Mouse (Mus musculus) left cerebral cortex, postnatal 14 days (tissue): Measurements from ENCODE around the gene Rpl23a. TPM values are rescaled to one million over a fixed set of nuclear protein-coding genes. Genes with fewer than 3 reads are reported as not detected.

Experiments
- DNase-seq, 2 experiments: peaks; one replicate each; pipeline ENCODE4 v3.0.0; 2021 to 2022; ENCODE audit warnings: low spot score in 2 of 2, mixed read lengths in 1 of 2
- intact Hi-C: fragments of 180-260 bp; cut with DNase I; formaldehyde crosslinking; loops from one replicate; pipeline ENCODE4 v1.15.1; 2025
- long read RNA-seq, 2 experiments: library from polyadenylated mRNA; stranded (forward); transcript quantifications; one replicate each; pipeline ENCODE4 v2.0.0; 2021
- total RNA-seq, 2 experiments: library from RNA; stranded (reverse); gene quantifications; 2 replicates each; pipeline ENCODE4 v1.2.3; 2021

The Rpl23a gene
- total RNA-seq, result 100 to 1,000 TPM; 643 to 660 TPM
- long read RNA-seq, experiment 1, transcript Rpl23a-202 (4 exons, 588 nt), result minor isoform, 5 of 77 reads
- long read RNA-seq, experiment 1, transcript Rpl23a-201 (5 exons, 560 nt), result major isoform, 71 of 77 reads
- long read RNA-seq, experiment 1, partial matches to known transcripts, result 0 of 77 reads
- long read RNA-seq, experiment 1, other reads (novel, unspliced or antisense), result 1 of 77 reads
- long read RNA-seq, experiment 2, transcript Rpl23a-201 (5 exons, 560 nt), result major isoform, 61 of 66 reads
- long read RNA-seq, experiment 2, partial matches to known transcripts, result 1 of 66 reads
- long read RNA-seq, experiment 2, other reads (novel, unspliced or antisense), result 0 of 66 reads

DNA sequence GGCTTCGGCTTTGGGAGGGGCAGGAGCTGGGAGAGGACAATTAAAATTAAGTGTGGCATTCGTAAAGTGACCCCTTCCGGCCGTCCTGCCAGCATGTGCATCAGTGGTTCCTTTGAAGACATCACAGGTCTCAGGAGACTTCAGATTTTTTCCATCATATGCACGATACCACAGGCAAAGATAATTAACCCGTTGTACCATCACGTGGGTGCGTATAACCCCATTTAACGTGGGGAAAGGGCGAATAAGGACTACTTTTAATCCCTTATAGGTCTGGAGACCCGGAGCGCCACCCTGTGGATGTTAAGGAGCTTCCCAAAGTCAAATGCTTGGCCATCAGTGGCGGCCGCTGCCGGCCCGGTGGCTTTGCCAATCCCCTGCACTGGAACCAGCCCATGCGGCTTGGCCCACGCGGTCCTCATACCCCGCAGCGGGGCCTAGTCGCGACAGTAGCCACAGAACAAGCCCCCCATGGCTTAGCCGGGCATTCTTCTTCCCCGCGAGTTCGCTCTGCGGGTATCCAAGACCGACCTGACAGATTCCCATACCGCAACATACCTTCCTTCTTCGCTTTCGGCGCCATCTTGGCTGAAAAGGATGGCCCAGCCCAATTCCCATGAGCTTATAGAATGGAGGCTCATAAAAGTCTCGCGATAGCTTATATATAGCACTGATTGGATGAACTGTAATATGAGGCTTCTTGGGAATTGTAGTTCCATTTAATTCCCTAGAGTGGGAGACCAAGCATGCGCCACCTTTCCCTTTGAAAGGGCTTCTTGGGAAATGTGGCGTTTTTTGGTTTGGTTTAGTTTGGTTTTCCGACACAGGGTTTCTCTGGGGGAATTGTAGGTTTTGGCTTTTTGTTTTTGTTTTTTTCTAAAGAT is at the start of gene Rpl23a:
Gene Rpl23a (minus strand): TSS at position 624 of the 884 bp plus-strand sequence.
- intact Hi-C loops, result no loop called here

DNA sequence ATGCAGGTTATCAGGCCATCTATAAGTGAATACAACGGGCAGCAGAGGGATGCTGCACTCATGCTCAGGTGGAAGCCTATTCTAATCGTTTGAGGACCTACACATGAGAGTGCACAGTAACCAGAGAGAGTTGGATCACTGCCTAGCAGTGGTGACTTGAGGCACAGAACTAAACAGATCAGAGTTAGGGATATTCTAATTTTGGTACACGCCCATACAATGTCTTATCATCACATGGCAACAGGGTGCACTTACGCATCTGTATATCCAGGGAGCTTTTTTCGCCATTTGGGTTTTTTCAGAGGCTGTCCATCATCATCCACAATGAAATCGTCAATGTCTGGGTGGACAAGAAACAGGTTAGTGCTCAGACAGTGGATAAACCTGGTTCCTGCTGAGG is 48.1 kb upstream of the Rpl23a start:
- intact Hi-C loops, result loop anchor here (5.0 kb wide), 1 partner anchor 51 kb away; no protein-coding TSS in a partner anchor
- no peak for DNase-seq

More for the DNA sequence above, at the start of gene Rpl23a:
- DNase-seq, result peak; percentile 86 to 94

DNA sequence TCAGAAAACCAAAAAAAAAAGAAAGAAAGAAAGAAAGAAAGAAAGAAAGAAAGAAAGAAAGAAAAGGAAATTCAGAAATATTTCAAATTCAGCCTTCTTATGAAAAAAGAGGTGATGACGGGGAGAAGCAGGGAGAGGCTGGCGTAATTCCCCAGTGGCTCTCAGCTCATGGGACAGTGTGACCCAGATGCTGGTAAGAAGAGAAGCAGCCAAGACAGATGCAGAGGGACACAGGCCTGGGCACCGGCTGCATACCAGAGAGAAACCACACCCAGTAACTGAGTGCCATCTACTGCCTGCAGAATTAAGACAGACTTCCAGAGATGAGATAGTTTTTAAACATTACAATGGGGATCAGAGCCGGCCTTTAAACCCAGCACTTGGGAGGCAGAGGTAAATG is 40.2 kb upstream of the Rpl23a start:
- intact Hi-C loops, result loop anchor here (5.0 kb wide), 1 partner anchor 54 kb away; no protein-coding TSS in a partner anchor
- no peak for DNase-seq

- DNase-seq, result peak in 1 of 2 experiments; percentile 55
- intact Hi-C loops, result no loop called here
Measured at GRCm38 (mm10) chr11:78215709-78216317, 32.4 kb upstream of the Rpl23a start.

DNA sequence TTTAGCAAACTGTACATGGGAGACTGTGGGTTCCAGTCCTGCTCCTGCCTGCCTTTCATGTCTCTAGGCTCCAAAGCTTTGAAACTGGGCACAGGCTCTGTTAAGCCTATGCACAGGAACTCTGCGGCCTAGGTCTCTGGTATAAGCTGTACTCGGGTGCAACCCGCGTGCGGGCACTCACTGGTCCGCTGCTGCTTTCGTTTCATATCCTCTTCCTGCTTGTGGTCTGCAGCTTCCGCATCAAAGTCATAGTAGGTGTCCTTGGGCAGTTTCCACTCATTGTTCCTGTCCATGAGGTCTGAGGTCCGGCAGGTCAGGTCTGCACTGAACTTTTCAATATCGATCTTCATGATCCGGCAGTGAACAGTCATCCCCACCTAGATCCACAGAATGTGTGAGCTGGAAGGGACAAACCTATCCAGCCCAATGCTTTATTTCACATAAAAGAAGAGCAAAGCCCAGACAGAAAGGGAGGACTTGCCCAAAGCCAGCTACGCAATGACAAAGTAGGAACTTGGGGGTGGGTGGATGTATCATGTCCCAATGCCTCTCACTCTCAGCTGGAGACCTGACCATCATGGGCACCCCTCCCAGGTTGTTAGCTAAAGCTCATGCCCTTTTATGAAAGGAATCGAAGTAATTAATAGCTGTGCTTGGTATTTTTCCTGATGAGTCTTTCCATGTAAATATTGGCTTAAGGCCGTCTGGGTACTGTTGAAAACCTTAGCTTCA is 29.9 kb upstream of the Rpl23a start:
- no peak for DNase-seq
- intact Hi-C loops, result loop anchor here (5.0 kb wide), 1 partner anchor 69 kb away; no protein-coding TSS in a partner anchor

DNA sequence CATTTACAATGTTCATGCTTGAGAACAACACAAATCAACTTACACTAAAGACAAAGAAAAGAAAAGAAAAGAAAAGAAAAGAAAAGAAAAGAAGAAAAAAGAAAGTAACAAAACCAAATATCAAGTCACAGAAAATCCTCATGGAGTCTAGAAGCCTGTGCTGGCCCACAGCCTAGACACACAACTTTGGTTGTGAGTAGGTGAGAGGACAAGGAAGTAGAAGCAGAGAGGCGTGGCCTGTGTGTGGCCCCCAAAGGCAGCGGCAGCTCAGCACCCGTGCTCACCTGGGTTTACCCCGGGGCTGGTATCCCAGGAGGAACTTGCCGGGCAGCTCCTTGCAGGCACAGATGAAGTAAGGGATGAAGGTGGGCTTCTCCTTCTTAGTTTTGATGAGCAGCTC is 28.1 kb upstream of the Rpl23a start:
- intact Hi-C loops, result loop anchor here (5.0 kb wide), 1 partner anchor 71 kb away; no protein-coding TSS in a partner anchor
- no peak for DNase-seq

- intact Hi-C loops, result loop anchor here (5.0 kb wide), 1 partner anchor 72 kb away; no protein-coding TSS in a partner anchor
- DNase-seq, result no peak
Measured at GRCm38 (mm10) chr11:78210615-78211014, 27.2 kb upstream of the Rpl23a start.

DNA sequence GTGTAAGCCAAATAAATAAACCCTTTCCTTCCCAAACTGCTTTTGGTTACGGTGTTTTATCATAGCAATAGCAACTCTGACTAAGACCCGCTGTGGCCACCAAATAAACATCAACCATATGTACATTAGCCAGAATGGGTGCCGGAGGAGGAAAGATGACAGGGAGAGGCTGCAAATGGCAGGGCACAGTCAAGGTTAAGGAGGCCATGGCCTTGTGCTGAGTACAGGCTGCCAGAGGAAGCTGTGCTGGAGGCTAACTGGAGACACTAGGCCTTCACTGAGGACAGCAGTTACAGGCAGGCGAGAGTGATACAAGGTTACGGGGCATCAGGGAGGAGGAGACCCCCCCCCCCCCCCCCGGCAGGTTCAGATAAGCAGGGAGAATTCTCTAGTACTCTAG is 26.5 kb upstream of the Rpl23a start:
- no peak for DNase-seq
- intact Hi-C loops, result loop anchor here (5.0 kb wide), 1 partner anchor 72 kb away; no protein-coding TSS in a partner anchor

DNA sequence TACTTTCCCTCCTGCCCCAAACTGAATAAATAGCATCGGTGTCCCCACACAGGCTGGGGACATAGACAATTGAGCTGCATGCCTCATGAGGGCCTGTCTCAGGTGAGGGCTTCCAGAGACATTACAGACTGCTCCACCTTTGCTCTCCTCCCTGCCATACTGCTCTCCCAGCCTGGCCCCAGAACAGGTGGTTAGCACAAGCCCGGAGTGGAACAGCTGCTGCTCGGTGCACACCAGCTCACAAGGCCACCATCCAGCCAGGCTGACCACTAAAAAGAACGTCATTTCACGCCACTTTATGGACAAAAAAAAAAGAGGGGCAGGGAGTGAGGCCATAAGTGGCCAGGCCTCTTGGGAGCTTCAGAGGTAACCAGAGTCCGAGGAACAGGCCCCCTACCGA is 23.8 kb upstream of the Rpl23a start:
- no peak for DNase-seq
- intact Hi-C loops, result no loop called here

DNA sequence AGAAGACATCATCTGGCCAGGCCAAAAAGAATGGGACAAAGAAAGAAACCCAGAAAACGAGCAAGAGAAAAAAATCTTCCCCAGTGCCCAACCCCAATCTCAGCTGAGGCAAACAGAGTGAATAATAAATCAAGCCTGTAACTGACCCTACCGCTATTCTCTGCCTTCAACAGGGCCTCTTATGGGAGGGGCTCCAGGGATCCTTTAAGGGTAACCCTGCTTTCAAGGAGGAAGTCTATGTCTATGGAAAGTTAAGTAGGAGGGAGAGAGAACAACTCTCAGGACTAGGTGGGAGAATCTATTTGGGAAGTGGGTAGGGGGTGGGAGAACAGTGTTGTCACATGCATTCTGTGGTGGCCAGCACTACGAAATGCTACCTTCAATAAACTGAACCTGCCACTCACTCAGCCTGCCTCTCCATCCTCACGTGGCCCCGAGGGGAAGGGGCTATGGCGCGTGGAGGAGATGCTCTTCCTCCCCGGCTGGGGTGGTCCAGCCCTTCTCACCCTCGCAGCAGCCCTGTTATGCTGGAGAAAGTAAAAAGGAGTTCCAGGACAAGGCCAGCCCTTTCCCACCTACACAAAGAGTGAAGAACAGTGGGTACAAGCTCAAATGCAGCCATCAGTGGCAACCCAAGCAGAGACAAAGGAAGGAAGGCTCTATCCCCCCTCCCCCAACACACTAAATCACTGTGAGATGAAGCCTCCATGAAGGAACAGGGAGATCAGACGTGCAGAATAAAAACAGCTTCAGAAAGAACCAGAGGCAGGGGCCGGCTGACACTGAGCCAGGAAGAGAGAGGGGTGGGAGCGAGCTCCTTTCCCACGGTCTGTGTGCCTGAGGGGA is 22.2 kb upstream of the Rpl23a start:
- no peak for DNase-seq
- intact Hi-C loops, result no loop called here

DNA sequence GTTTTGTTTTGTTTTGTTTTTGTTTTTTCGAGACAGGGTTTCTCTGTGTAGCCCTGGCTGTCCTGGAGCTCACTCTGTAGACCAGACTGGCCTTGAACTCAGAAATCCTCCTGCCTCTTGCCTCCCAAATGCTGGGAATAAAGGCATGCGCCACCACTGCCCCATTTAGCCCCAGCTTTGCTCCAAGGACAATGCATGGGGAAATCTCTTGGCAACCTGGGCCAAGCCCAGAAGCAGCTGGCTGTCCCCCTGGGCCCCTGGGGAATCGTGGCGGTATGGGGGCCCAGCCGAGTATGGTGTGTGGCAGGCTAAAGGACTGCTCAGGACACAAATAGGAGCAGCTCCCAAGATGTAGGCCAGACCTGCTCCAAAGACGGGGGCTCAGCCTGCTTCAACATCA is 20.9 kb upstream of the Rpl23a start:
- no peak for DNase-seq
- intact Hi-C loops, result no loop called here

GRCm38 (mm10) chr11:78202372-78202771 is 19.0 kb upstream of the Rpl23a start:
- intact Hi-C loops, result no loop called here
- no peak for DNase-seq

DNA sequence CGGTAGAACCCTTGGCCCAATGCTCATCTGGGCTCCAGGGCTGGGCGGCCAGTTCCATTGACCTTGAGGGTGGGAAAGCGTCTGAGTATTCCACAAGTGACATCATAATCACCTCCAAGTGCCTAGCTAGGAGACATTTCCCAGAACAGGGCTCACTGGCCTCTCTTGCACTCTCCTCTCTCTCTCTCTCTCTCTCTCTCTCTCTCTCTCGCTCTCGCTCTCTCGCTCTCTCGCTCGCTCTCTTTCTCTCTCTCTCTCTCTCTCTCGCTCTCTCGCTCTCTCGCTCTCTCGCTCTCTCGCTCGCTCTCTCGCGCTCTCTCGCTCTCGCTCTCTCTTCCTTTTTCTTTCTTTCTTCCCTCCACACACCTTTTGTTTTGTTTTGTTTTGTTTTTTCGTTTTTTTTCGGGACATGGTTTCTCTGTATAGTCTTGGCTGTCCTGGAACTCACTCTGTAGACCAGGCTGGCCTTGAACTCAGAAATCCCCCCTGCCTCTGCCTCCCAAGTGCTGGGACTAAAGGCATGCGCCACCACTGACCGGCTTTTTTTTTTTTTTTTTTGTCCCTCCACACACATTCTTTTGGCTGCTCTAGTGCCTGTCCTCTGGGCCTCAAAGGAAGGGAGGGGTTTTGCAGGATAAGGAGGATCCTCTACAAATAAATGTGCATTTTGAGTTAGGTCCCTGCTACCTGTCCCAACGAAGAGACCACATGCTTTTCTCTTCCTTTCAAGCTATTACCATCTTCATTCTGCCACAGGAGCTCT is 11.9 kb upstream of the Rpl23a start:
- intact Hi-C loops, result no loop called here
- no peak for DNase-seq

DNA sequence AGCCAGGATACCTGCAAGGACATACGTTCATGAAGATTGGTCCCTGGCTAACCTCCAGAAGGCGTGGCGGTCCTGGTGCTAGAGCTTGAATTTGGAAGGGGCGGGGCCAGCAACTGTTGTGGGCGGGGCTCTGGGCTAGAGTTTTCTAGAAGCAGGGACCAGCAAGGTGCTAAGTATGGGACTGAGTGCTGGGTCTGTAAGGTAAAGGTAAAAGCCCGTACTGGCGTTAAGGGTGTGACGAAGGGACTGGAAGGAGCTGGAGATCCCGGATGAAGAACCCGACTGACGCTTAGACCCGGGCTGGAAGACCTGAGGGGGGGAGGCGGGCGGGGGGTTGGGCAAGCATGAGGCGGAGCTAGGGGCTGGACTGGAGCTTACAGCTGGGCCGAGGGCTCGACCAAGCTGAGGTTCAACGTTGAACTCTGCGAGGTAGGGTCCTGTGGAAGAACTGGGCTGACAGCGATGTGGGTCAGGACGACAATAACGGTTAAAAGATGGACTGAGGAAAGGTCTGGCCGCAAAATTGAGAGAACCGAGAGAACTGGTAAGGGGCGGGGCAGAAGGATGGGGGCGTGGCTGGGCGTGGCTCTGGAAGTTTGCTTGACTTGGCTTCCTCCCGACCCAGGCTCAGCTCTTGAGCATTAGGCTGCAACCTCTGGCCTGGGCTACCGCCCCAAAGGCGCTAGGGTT is 11.2 kb upstream of the Rpl23a start:
- intact Hi-C loops, result no loop called here
- no peak for DNase-seq

GRCm38 (mm10) chr11:78193113-78193512 is 9.7 kb upstream of the Rpl23a start, which contains the start of gene Proca1:
Proca1 (plus strand) TSS chr11:78193392.
- DNase-seq, result no peak
- intact Hi-C loops, result no loop called here

DNA sequence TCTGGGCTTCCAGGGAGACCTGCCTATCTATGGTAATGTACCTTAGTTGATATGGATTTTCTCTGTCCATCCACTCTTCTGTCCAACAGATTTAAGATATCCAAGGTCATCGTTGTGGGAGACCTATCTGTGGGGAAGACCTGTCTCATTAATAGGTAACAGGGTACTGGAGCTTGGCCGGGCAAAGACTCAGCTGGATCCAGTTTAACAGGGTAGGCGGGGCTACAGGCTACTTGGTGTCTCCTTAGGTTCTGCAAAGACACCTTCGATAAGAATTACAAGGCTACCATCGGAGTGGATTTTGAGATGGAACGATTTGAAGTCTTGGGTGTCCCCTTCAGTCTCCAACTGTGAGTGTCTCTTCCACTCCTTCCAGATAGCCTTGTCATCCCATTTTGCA is 6.7 kb upstream of the Rpl23a start:
- no peak for DNase-seq
- intact Hi-C loops, result no loop called here
